Mouse (Mus musculus) gastrocnemius, postnatal 10 days (tissue): Measurements from ENCODE around the gene Tbx1. TPM values are rescaled to one million over a fixed set of nuclear protein-coding genes. Genes with fewer than 3 reads are reported as not detected.
"Not testable (repeated sequence)": the region's sequence is repeated elsewhere in the genome, so short reads cannot be mapped to it uniquely, and the experiment has no call there.

Experiments used
- DNase-seq: peaks from one replicate; pipeline ENCODE4 v3.0.0; 2021; ENCODE audit warnings: mixed read lengths
- total RNA-seq, 2 experiments: library from RNA; stranded (reverse); gene quantifications; 2 replicates each; pipeline ENCODE4 v1.2.3; 2021

Tbx1 gene
- total RNA-seq, 2 experiments from 2014 or later: 2.3 to 5.5 TPM

GRCm38 (mm10) chr16:18552106-18552710, 38.3 kb downstream of the Tbx1 start:
- DNase-seq: no peak

DNA sequence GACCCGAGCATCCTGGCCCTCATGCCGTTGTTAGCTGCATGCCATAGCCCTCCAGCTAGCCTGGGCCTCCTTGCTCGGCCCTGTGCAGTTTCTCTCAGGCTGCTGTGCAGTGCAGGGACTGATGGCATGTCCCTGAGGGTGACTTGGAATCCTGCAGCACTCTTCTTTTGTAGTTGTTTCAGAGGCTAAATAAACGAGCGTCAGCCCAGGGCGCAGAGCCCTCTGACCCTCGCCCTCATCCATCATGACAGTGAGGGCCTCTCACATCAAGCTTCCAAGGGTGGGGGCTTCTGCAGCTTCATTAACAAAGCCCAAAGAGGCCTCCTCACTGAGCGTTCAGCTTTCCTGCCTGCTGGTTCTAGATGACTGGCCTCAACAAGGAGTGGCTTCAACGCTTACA, 38.9 kb downstream of the Tbx1 start:
- DNase-seq: no peak

DNA sequence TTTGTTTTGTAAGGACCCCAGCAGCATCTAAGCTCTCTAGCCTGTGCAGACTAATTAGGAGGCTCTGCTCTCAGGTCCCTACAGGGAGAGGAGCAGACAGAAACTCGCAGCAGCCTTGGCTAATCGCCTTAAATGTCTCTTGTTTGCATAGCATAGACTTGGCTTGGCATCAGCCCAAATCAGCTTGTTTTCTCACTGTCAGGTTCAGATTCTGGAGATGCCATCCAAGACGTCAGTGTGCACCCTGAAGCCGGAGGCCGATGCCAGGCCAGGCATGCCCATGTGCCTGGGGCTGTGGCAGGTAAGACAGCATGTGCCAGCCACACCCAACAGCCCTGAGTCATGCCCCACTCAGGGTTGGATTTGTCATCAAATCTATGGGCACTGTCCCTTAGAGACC, 42.6 kb downstream of the Tbx1 start:
- no peak for DNase-seq

- peak; percentile 29 for DNase-seq
Observed at GRCm38 (mm10) chr16:18543151-18543829, 47.2 kb downstream of the Tbx1 start.

GRCm38 (mm10) chr16:18539281-18539680, 51.2 kb downstream of the Tbx1 start:
- DNase-seq: no peak

DNA sequence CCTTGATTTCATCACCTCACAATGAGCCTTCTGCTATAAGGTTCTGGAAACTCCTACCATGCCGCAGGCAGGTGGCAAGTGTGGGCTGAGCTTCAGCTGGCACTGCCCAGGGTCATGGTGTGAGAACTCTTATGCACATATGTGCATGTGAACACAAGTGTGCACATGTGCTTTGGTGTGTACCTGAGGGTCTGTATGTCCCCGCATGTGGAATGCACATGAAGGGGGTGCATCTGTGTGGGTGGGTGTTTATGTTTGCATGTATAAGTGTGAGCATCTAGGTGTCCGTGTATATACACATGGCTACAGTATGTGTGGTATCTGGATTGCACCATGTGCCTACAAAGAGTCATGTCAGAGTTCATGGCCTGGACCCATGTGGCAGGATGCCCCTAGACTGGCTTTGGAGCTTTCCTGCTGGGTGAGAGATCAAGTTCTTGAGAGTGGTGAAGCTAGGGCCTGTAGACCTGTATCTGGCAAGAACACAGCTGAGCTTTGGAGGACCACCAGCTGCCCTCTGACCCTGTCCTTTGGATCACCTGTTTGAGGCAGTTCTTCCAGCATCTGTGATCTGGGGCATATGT, 53.0 kb downstream of the Tbx1 start:
- DNase-seq: no peak

DNA sequence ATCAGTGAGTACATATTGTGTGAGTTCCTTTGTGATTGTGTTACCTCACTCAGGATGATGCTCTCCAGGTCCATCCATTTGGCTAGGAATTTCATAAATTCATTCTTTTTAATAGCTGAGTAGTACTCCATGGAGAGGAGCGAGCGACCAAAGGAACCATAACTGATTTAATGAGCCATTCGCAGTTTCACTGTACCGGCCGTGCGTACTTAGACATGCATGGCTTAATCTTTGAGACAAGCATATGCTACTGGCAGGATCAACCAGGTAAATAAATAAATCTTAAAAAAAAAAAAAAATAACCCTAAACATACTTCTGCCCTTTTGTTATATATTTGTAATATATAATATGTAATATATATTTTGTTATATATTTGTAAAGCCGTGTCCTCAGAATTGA, 57.4 kb downstream of the Tbx1 start:
- not testable (repeated sequence) for DNase-seq

Other genes with a start within 250 kb of the Tbx1 start
- gene Tango2, start 242.6 kb downstream of the Tbx1 start, total RNA-seq: 10 to 100 TPM; 11.9 to 12.6 TPM
- 10 to 100 TPM; 16.4 to 27.9 TPM for gene Arvcf, start 242.5 kb downstream of the Tbx1 start, total RNA-seq
- gene Txnrd2, start 164.3 kb downstream of the Tbx1 start, total RNA-seq: 10 to 100 TPM; 12.9 to 13.6 TPM
- 10 to 100 TPM; 44.1 to 47.3 TPM for gene Comt, start 163.8 kb downstream of the Tbx1 start, total RNA-seq
- 1 to 10 TPM; 4.3 to 4.6 TPM for gene Gnb1l, start 92.0 kb downstream of the Tbx1 start, total RNA-seq
- gene Rtl10, start 91.8 kb downstream of the Tbx1 start, total RNA-seq: 1 to 10 TPM; 3.9 to 5.2 TPM
- not detected for gene Gp1bb, start 31.7 kb upstream of the Tbx1 start, total RNA-seq
- 1 to 10 TPM; 1.6 to 3.6 TPM for gene Gm49601, start 35.8 kb upstream of the Tbx1 start, total RNA-seq
- 10 to 100 TPM in 1 of 2 experiments, 1 to 10 TPM in 1; 7.9 to 15.7 TPM for gene Sept5, start 39.3 kb upstream of the Tbx1 start, total RNA-seq
- 10 to 100 TPM; 42.8 to 43.1 TPM for gene Cldn5, start 186.2 kb upstream of the Tbx1 start, total RNA-seq
- gene Ufd1, start 221.1 kb upstream of the Tbx1 start, total RNA-seq: 10 to 100 TPM; 49.2 to 52.9 TPM
- gene Cdc45, start 221.3 kb upstream of the Tbx1 start, total RNA-seq: 1 to 10 TPM; 4.2 to 5.5 TPM
- gene 2510002D24Rik, start 245.9 kb upstream of the Tbx1 start, total RNA-seq: 10 to 100 TPM; 18.3 to 19.6 TPM
- 1 to 10 TPM; 4.8 to 5.5 TPM for gene Gm28539, start 245.9 kb upstream of the Tbx1 start, total RNA-seq